Mouse (Mus musculus): ENCODE measurements around the gene Prmt9. TPM values are rescaled to one million over a fixed set of nuclear protein-coding genes. Genes with fewer than 3 reads are reported as not detected.
A peak's percentile ranks its signal among the peaks of the same experiment; 100 is the strongest.

Gene Prmt9
- polyA plus RNA-seq, 1 experiment = 8.0 TPM

DNA sequence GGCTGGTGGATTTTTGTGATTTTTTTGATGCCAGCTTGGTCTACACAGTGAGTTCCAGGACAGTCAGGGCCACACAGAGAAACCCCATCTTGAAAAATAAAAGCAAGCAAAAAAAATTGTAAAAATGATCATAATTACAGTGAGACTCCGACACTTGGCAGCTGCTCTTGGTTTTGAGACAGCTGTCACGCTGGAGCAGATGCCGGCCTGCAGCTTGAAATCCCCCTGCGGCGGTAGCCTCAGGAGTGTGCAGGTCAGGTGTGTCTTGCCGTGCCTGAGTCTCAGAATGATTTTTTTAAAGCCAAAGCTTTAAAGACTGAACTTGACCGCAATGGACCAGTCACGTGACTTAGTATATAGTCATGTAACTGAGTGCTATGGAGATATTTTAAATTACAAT, 23.1 kb upstream of the Prmt9 start:
- WGBS = 87% methylated on average over 8 of the region's 8 CpGs

GRCm38 (mm10) chr8:77534358-77534992, 14.7 kb upstream of the Prmt9 start:
- 55% methylated on average over 8 of the region's 8 CpGs for WGBS
- H3K4me1 ChIP-seq (ENCODE audit: control insufficient read depth, insufficient read depth, low read length) = no peaks in the 10 kb centered on the region
- no peak overlapping the region for H3K4me3 ChIP-seq (ENCODE audit: insufficient read depth, low read depth, low read length)
- no peak for TF ChIP-seq CTCF (conservative IDR thresholded peaks at IDR 0.05; ENCODE audit: insufficient read depth, insufficient read length, low read depth, low read length)
- TF ChIP-seq POLR2A (IDR thresholded peaks at IDR 0.05; ENCODE audit: low read depth, low read length) = no peak
- no peaks in the 10 kb centered on the region for H3K27me3 ChIP-seq (replicated peaks; ENCODE audit: control insufficient read depth, insufficient read depth, low read length)
- no peaks in the 10 kb centered on the region for H3K36me3 ChIP-seq (ENCODE audit: control insufficient read depth, insufficient read depth, low read length)
- H3K27ac ChIP-seq (ENCODE audit: insufficient read depth, low read depth, low read length) = no peak overlapping the region
- DNase-seq = no peak

More for the DNA sequence above, 23.1 kb upstream of the Prmt9 start:
- Histone ChIP-seq H3K27me3 (replicated peaks; ENCODE audit: control insufficient read depth, insufficient read depth, low read length) (no peaks in the 10 kb centered on the region), H3K4me1 (ENCODE audit: control insufficient read depth, insufficient read depth, low read length) (peaks cover 12% of the 10 kb centered on the region; the same call in 1 of the 2 replicates), H3K36me3 (ENCODE audit: control insufficient read depth, insufficient read depth, low read length) (no peaks in the 10 kb centered on the region), H3K4me3 (ENCODE audit: insufficient read depth, low read depth, low read length) (no peak overlapping the region), H3K27ac (ENCODE audit: insufficient read depth, low read depth, low read length) (no peak overlapping the region)
- no peak for DNase-seq
- TF ChIP-seq POLR2A (IDR thresholded peaks at IDR 0.05; ENCODE audit: low read depth, low read length) (no peak), CTCF (conservative IDR thresholded peaks at IDR 0.05; ENCODE audit: insufficient read depth, insufficient read length, low read depth, low read length) (no peak)

DNA sequence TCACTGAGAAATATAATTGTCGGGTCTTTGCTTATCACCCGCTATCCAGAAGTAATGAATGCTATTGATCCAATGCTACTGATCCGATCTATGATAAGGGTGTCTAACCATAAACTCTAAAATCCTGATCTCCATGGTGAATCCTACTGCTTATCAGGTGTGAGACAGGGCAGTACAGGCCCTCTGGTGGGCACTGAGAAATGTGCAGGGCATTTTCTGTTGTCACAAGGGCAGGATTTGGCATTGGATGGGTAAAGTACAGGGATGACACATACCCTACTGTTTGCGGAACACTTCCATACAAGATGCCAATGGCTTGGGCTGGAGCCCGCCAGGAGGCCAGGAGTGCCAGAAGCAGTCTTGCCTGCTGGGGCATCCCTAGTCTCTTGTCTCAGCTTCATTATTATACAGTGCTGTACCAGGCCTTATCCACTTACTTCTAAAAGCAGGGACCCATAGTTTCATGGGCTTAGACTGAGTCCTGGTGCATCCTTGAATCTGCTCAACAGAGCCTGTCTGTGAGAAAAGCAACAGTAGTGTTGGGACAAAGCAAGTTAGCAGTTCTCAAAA, 14.1 kb upstream of the Prmt9 start:
- Histone ChIP-seq H3K4me3 (ENCODE audit: insufficient read depth, low read depth, low read length) (no peak overlapping the region), H3K36me3 (ENCODE audit: control insufficient read depth, insufficient read depth, low read length) (no peaks in the 10 kb centered on the region), H3K4me1 (ENCODE audit: control insufficient read depth, insufficient read depth, low read length) (no peaks in the 10 kb centered on the region), H3K27ac (ENCODE audit: insufficient read depth, low read depth, low read length) (no peak overlapping the region), H3K27me3 (replicated peaks; ENCODE audit: control insufficient read depth, insufficient read depth, low read length) (no peaks in the 10 kb centered on the region)
- DNase-seq = peak; percentile 64
- 69% methylated on average over 5 of the region's 5 CpGs for WGBS
- no peak for TF ChIP-seq POLR2A (IDR thresholded peaks at IDR 0.05; ENCODE audit: low read depth, low read length)
- peak; percentile 77 for TF ChIP-seq CTCF (conservative IDR thresholded peaks at IDR 0.05; ENCODE audit: insufficient read depth, insufficient read length, low read depth, low read length)

GRCm38 (mm10) chr8:77536821-77537220, 12.4 kb upstream of the Prmt9 start:
- Histone ChIP-seq H3K36me3 (ENCODE audit: control insufficient read depth, insufficient read depth, low read length) (no peaks in the 10 kb centered on the region), H3K27me3 (replicated peaks; ENCODE audit: control insufficient read depth, insufficient read depth, low read length) (no peaks in the 10 kb centered on the region), H3K4me3 (ENCODE audit: insufficient read depth, low read depth, low read length) (no peak overlapping the region), H3K27ac (ENCODE audit: insufficient read depth, low read depth, low read length) (no peak overlapping the region), H3K4me1 (ENCODE audit: control insufficient read depth, insufficient read depth, low read length) (no peaks in the 10 kb centered on the region)
- WGBS = 89% methylated on average over 12 of the region's 12 CpGs
- no peak for TF ChIP-seq POLR2A (IDR thresholded peaks at IDR 0.05; ENCODE audit: low read depth, low read length)
- no peak for TF ChIP-seq CTCF (conservative IDR thresholded peaks at IDR 0.05; ENCODE audit: insufficient read depth, insufficient read length, low read depth, low read length)
- no peak for DNase-seq

GRCm38 (mm10) chr8:77538256-77538655, 10.9 kb upstream of the Prmt9 start:
- no peaks in the 10 kb centered on the region for H3K4me1 ChIP-seq (ENCODE audit: control insufficient read depth, insufficient read depth, low read length)
- H3K4me3 ChIP-seq (ENCODE audit: insufficient read depth, low read depth, low read length) = no peak overlapping the region
- no peak for DNase-seq
- WGBS = 97% methylated on average over 1 of the region's 1 CpGs
- TF ChIP-seq CTCF (conservative IDR thresholded peaks at IDR 0.05; ENCODE audit: insufficient read depth, insufficient read length, low read depth, low read length) (no peak), POLR2A (IDR thresholded peaks at IDR 0.05; ENCODE audit: low read depth, low read length) (no peak)
- H3K27ac ChIP-seq (ENCODE audit: insufficient read depth, low read depth, low read length) = no peak overlapping the region
- H3K36me3 ChIP-seq (ENCODE audit: control insufficient read depth, insufficient read depth, low read length) = no peaks in the 10 kb centered on the region
- H3K27me3 ChIP-seq (replicated peaks; ENCODE audit: control insufficient read depth, insufficient read depth, low read length) = no peaks in the 10 kb centered on the region

DNA sequence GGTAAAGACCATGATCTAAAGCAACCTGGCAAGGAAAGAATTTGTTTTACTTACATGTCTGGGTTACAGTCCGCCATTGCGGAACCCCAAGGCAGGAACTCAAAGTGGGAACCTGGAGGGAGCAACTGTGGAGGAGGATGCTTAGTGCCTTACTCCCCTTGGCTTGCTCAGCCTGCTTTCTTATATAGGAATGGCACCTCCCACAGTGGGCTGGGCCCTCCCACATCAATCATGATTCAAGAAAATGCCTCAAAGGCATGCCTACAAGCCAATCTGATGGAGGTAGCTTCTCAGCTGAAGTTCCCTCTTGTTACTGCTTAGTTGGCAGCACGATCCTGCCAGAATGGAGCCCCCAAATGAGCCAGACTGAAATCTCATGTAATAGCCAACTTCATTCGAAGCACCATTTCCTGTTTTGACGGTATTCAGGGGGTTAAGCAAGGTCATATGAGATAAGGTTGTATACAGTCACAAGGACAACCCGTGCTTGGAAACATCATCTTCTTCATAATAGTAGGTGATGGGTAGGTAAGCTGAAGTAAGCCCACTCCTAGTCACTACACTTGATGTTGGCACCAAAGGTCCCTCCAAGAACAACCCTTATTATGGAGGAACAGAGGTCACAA, 5.9 kb upstream of the Prmt9 start:
- TF ChIP-seq POLR2A (IDR thresholded peaks at IDR 0.05; ENCODE audit: low read depth, low read length) (no peak), CTCF (conservative IDR thresholded peaks at IDR 0.05; ENCODE audit: insufficient read depth, insufficient read length, low read depth, low read length) (no peak)
- 81% methylated on average over 6 of the region's 6 CpGs for WGBS
- H3K27ac ChIP-seq (ENCODE audit: insufficient read depth, low read depth, low read length) = no peak overlapping the region
- DNase-seq = no peak
- H3K4me3 ChIP-seq (ENCODE audit: insufficient read depth, low read depth, low read length) = no peak overlapping the region
- H3K4me1 ChIP-seq (ENCODE audit: control insufficient read depth, insufficient read depth, low read length) = no peaks in the 10 kb centered on the region
- H3K36me3 ChIP-seq (ENCODE audit: control insufficient read depth, insufficient read depth, low read length) = no peaks in the 10 kb centered on the region
- H3K27me3 ChIP-seq (replicated peaks; ENCODE audit: control insufficient read depth, insufficient read depth, low read length) = no peaks in the 10 kb centered on the region

DNA sequence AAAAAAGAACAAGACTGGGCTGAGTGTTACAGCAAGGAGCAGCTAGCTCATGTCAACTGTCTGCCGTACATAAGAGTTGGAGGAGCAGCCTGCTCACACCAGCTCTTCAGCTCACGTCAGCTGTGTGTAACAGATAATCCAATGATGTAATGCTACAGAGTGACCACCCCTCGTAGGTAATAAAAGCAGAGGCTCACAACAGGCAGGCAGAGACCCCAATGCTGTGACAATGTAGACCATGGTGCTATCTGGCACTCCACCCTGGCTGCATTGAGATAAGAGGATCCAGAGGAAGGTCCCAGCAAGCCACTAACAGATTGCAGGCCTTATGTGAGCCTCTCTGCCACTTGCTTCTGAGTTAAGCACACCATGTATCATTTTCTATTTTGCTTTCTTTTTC, 4.8 kb upstream of the Prmt9 start:
- Histone ChIP-seq H3K27me3 (replicated peaks; ENCODE audit: control insufficient read depth, insufficient read depth, low read length) (no peaks in the 10 kb centered on the region), H3K27ac (ENCODE audit: insufficient read depth, low read depth, low read length) (no peak overlapping the region), H3K4me1 (ENCODE audit: control insufficient read depth, insufficient read depth, low read length) (no peaks in the 10 kb centered on the region), H3K36me3 (ENCODE audit: control insufficient read depth, insufficient read depth, low read length) (no peaks in the 10 kb centered on the region), H3K4me3 (ENCODE audit: insufficient read depth, low read depth, low read length) (no peak overlapping the region)
- 81% methylated on average over 3 of the region's 3 CpGs for WGBS
- DNase-seq = no peak
- TF ChIP-seq CTCF (conservative IDR thresholded peaks at IDR 0.05; ENCODE audit: insufficient read depth, insufficient read length, low read depth, low read length) (no peak), POLR2A (IDR thresholded peaks at IDR 0.05; ENCODE audit: low read depth, low read length) (no peak)
